Mouse (Mus musculus) cerebellum, postnatal 4 days (tissue): ENCODE data around the gene Arid5b.

Experiments
- DNase-seq, 2 experiments: peaks; one replicate each; pipeline ENCODE4 v3.0.0; 2022; ENCODE audit warnings: low spot score in 2 of 2, mixed read lengths in 1 of 2

Arid5b gene

GRCm38 (mm10) chr10:68164723-68165706 lies 113.5 kb downstream of the Arid5b start:
- no peak for DNase-seq

GRCm38 (mm10) chr10:68164137-68164536 lies 114.4 kb downstream of the Arid5b start:
- no peak for DNase-seq

GRCm38 (mm10) chr10:68159759-68160158 lies 118.8 kb downstream of the Arid5b start:
- no peak for DNase-seq

- DNase-seq = no peak
Observed at GRCm38 (mm10) chr10:68158555-68158954, 120.0 kb downstream of the Arid5b start.

- DNase-seq = no peak
Observed at GRCm38 (mm10) chr10:68157511-68157910, 121.0 kb downstream of the Arid5b start.

- no peak for DNase-seq
Observed at GRCm38 (mm10) chr10:68156646-68157245, 121.8 kb downstream of the Arid5b start.

- DNase-seq = no peak
Observed at GRCm38 (mm10) chr10:68156159-68156558, 122.4 kb downstream of the Arid5b start.

- no peak for DNase-seq
Observed at GRCm38 (mm10) chr10:68155431-68156119, 123.0 kb downstream of the Arid5b start.

GRCm38 (mm10) chr10:68154046-68154765 lies 124.3 kb downstream of the Arid5b start:
- no peak for DNase-seq

- DNase-seq = no peak
Observed at GRCm38 (mm10) chr10:68153344-68154045, 125.0 kb downstream of the Arid5b start.

- DNase-seq = no peak
Observed at GRCm38 (mm10) chr10:68148495-68148894, 130.0 kb downstream of the Arid5b start.

- DNase-seq = no peak
Observed at GRCm38 (mm10) chr10:68147730-68148129, 130.8 kb downstream of the Arid5b start.

GRCm38 (mm10) chr10:68146842-68147241 lies 131.7 kb downstream of the Arid5b start:
- DNase-seq = peak in 1 of 2 experiments; percentile 48

GRCm38 (mm10) chr10:68145286-68145950 lies 133.1 kb downstream of the Arid5b start:
- no peak for DNase-seq

- no peak for DNase-seq
Observed at GRCm38 (mm10) chr10:68142501-68142900, 136.0 kb downstream of the Arid5b start.

GRCm38 (mm10) chr10:68141567-68141966 lies 137.0 kb downstream of the Arid5b start:
- DNase-seq = no peak

- DNase-seq = no peak
Observed at GRCm38 (mm10) chr10:68140871-68141270, 137.7 kb downstream of the Arid5b start.

GRCm38 (mm10) chr10:68140306-68140705 lies 138.2 kb downstream of the Arid5b start:
- no peak for DNase-seq

- DNase-seq = no peak
Observed at GRCm38 (mm10) chr10:68138123-68138522, 140.4 kb downstream of the Arid5b start.

GRCm38 (mm10) chr10:68137151-68137833 lies 141.2 kb downstream of the Arid5b start:
- no peak for DNase-seq
